Mouse (Mus musculus) testis, adult 2 months (tissue): ENCODE data around the gene Grpel1.

Experiments used
- CTCF ChIP-seq: fragments of 200-500 bp; IDR thresholded peaks from 2 replicates; pipeline ENCODE4 v1.5.1; 2012; ENCODE audit warnings: low read depth, mild to moderate bottlenecking, inconsistent platforms, low read length, moderate library complexity; ENCODE audit not compliant: control insufficient read depth, insufficient read depth, insufficient replicate concordance
- POLR2A ChIP-seq: fragments of 200-500 bp; IDR thresholded peaks from 2 replicates; pipeline ENCODE4 v1.6.1; 2012; ENCODE audit warnings: low read depth, mild to moderate bottlenecking, inconsistent platforms, low read length, moderate library complexity; ENCODE audit not compliant: control insufficient read depth

DNA sequence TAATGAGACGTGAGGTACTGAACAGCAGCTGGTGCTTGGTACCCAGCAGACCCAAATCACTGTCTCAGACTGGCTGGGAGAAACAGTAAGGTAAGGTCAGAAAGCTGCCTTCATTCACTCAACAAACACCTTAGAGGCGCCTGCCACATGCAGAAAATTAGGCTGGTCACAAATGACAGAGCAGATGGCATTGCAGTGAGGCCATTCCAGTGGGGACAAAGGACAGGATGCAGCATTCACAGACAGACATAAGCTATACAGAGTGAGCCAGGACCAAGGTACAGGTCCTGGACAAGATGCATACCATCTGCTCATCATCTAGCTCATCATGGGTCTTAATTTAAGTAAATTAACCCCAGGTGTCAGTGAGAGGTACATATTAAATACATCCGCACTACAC is 52.8 kb downstream of the Grpel1 start:
- TF ChIP-seq POLR2A (no peak), CTCF (no peak)
